Mouse (Mus musculus) megakaryocyte-erythroid progenitor cell, adult 5-6 weeks (primary cell): Measurements from ENCODE around the gene Macrod2. TPM values are rescaled to one million over a fixed set of nuclear protein-coding genes. Genes with fewer than 3 reads are reported as not detected.

Source experiments
- ATAC-seq: replicated peaks from 2 replicates; pipeline ENCODE4 v1.8.0; 2016; ENCODE audit warnings: mild to moderate bottlenecking, inconsistent platforms; ENCODE audit not compliant: severe bottlenecking, poor library complexity, low FRiP score, low TSS enrichment
- total RNA-seq, 2 experiments: library from RNA; stranded (forward) in 1 of 2; stranded (reverse) in 1 of 2; fragments of 200-1000, 215-1000 nt in 1 of 2; fragments of >200 nt in 1 of 2; fragmentation: Nextera tagmentation in 1 of 2; gene quantifications; 2 replicates each; pipeline ENCODE4 v1.2.3; 2014 to 2017

Gene Macrod2
- total RNA-seq, 2 experiments from 2014 or later: 7.4 to 10.8 TPM

GRCm38 (mm10) chr2:141844408-141845175 is 1449.5 kb downstream of the Macrod2 start:
- ATAC-seq: no peak

- no peak for ATAC-seq
Measured at GRCm38 (mm10) chr2:141859220-141859619, 1464.1 kb downstream of the Macrod2 start.

GRCm38 (mm10) chr2:141861679-141862268 is 1466.7 kb downstream of the Macrod2 start:
- no peak for ATAC-seq

GRCm38 (mm10) chr2:141862531-141863265 is 1467.6 kb downstream of the Macrod2 start:
- no peak for ATAC-seq

- no peak for ATAC-seq
Measured at GRCm38 (mm10) chr2:141863628-141864165, 1468.6 kb downstream of the Macrod2 start.

- no peak for ATAC-seq
Measured at GRCm38 (mm10) chr2:141870930-141871329, 1475.8 kb downstream of the Macrod2 start.

- no peak for ATAC-seq
Measured at GRCm38 (mm10) chr2:141876155-141876851, 1481.2 kb downstream of the Macrod2 start.

GRCm38 (mm10) chr2:141876958-141877357 is 1481.8 kb downstream of the Macrod2 start:
- ATAC-seq: no peak

- ATAC-seq: no peak
Measured at GRCm38 (mm10) chr2:141878473-141878872, 1483.4 kb downstream of the Macrod2 start.

GRCm38 (mm10) chr2:141879711-141880110 is 1484.6 kb downstream of the Macrod2 start:
- no peak for ATAC-seq

- no peak for ATAC-seq
Measured at GRCm38 (mm10) chr2:141886694-141887474, 1491.8 kb downstream of the Macrod2 start.

GRCm38 (mm10) chr2:141889497-141889896 is 1494.4 kb downstream of the Macrod2 start:
- ATAC-seq: no peak

- ATAC-seq: no peak
Measured at GRCm38 (mm10) chr2:141897951-141898350, 1502.8 kb downstream of the Macrod2 start.

GRCm38 (mm10) chr2:141911831-141912447 is 1516.8 kb downstream of the Macrod2 start:
- no peak for ATAC-seq

- no peak for ATAC-seq
Measured at GRCm38 (mm10) chr2:141913486-141913885, 1518.4 kb downstream of the Macrod2 start.

GRCm38 (mm10) chr2:141913894-141914293 is 1518.8 kb downstream of the Macrod2 start:
- ATAC-seq: no peak

GRCm38 (mm10) chr2:141920377-141920992 is 1525.4 kb downstream of the Macrod2 start:
- no peak for ATAC-seq

- no peak for ATAC-seq
Measured at GRCm38 (mm10) chr2:141935130-141935529, 1540.0 kb downstream of the Macrod2 start.
